Mouse (Mus musculus): Measurements from ENCODE around the gene Cdc6. TPM values are rescaled to one million over a fixed set of nuclear protein-coding genes. Genes with fewer than 3 reads are reported as not detected.

The Cdc6 gene
- polyA plus RNA-seq, 1 experiment from 2014 or later, result 96.3 TPM

DNA sequence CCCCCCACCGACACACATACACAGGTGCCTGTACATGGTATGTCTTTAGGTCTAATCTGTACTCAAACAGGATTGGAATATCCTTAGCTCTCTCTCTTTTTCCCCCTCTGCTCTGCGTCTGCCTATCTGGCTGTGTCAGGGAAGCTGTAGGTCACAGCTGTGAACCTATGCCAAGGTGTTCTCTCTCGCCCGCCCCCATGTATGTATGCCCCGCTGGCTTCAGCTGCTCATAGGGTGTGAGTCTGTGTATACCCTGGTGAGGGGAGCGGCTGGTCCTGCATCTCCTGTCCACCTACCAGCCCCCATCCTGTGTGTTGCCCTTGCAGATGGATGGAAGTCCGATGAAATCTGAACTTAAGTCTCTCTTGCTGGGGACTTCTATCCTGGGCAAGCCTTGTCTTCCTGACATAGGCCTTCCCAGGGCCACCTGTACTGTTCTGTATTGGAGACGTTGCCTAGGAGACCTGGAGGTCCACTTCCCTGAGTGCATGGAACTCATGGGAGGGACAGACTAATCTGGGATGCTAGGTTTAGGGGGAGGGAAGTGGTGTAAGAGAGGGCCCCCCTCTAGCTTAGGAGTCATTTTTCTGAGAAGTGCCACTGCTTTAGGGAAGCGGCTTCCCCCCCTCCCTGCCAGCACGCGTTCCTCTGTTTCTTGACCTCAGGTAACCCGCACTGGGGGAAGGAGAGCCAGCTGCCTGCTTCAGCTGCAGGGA is 41.8 kb downstream of the Cdc6 start:
- Histone ChIP-seq H3K9ac (ENCODE audit: low read depth, low read length) (no peak overlapping the region), H3K27ac (ENCODE audit: low read depth, low read length) (no peak overlapping the region), H3K9me3 (ENCODE audit: control insufficient read depth, low read length) (no peaks in the 10 kb centered on the region), H3K4me1 (replicated peaks; ENCODE audit: control insufficient read depth, insufficient read depth, low read length) (peaks cover 60% of the 10 kb centered on the region), H3K27me3 (replicated peaks; ENCODE audit: control insufficient read depth, insufficient read depth, low read length) (0 out of 2 replicates have a peak, but pooled peaks cover 2% of the 10 kb centered on the region), H3K4me2 (no peak overlapping the region), H3K4me3 (ENCODE audit: low read depth, low read length) (no peak overlapping the region), H3K36me3 (ENCODE audit: control insufficient read depth, insufficient read depth, low read length) (peaks cover 5% of the 10 kb centered on the region; the same call in 1 of the 2 replicates)
- no peak for ATAC-seq (replicated peaks; ENCODE audit: low FRiP score)
- WGBS, result 68% methylated on average over 12 of the region's 12 CpGs
- no peak for DNase-seq (ENCODE audit: low spot score)

DNA sequence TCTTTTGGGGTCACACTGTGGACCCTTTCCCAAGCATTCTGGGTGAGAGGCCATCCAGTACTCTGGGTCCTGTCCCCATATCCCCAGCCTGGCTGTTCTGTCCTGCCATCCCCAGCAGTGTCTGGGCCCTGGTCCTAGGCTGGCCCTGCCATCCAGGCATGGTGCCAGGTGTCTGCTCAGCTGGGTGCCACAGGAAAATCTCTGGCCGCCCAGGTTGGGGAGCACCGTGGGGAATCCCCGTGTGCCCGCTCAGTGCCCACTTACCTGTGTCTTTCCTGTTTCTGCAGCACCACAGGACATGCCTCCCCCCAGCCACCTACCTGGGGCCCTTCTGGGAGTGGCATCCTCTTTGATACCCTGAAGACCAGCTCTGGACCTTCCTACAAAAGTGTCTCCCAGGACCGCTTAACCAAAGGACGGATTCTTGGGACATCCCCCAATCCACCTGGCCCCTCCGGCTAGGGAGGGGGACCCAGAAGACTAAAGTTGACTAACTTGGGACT is 42.4 kb downstream of the Cdc6 start:
- Histone ChIP-seq H3K27ac (ENCODE audit: low read depth, low read length) (no peak overlapping the region), H3K27me3 (replicated peaks; ENCODE audit: control insufficient read depth, insufficient read depth, low read length) (0 out of 2 replicates have a peak, but pooled peaks cover 2% of the 10 kb centered on the region), H3K4me1 (replicated peaks; ENCODE audit: control insufficient read depth, insufficient read depth, low read length) (peaks cover 60% of the 10 kb centered on the region), H3K4me2 (no peak overlapping the region), H3K36me3 (ENCODE audit: control insufficient read depth, insufficient read depth, low read length) (peaks cover 5% of the 10 kb centered on the region; the same call in 1 of the 2 replicates), H3K9me3 (ENCODE audit: control insufficient read depth, low read length) (no peaks in the 10 kb centered on the region), H3K9ac (ENCODE audit: low read depth, low read length) (no peak overlapping the region), H3K4me3 (ENCODE audit: low read depth, low read length) (no peak overlapping the region)
- DNase-seq (ENCODE audit: low spot score) (no peak), ATAC-seq (replicated peaks; ENCODE audit: low FRiP score) (no peak)
- 88% methylated on average over 7 of the region's 7 CpGs for WGBS

DNA sequence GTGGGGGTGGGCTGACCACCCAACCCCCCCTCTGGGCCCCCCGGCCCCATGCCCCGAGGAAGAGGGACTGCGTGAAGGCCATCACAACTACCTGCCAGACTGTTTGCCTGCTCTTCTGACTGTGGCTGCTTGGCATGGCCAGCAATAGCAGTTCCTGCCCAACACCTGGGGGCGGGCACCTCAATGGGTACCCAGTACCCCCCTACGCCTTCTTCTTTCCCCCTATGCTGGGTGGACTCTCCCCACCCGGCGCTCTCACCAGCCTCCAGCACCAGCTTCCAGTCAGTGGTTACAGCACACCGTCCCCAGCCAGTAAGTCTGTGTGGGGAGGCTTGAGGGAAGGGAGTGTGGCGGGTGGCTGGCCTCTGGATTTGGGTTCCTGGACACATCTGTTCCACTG is 42.9 kb downstream of the Cdc6 start:
- no peak overlapping the region for H3K4me3 ChIP-seq (ENCODE audit: low read depth, low read length)
- H3K4me2 ChIP-seq, result no peak overlapping the region
- no peak for ATAC-seq (replicated peaks; ENCODE audit: low FRiP score)
- H3K9me3 ChIP-seq (ENCODE audit: control insufficient read depth, low read length), result no peaks in the 10 kb centered on the region
- no peak for DNase-seq (ENCODE audit: low spot score)
- H3K27me3 ChIP-seq (replicated peaks; ENCODE audit: control insufficient read depth, insufficient read depth, low read length), result 0 out of 2 replicates have a peak, but pooled peaks cover 2% of the 10 kb centered on the region
- H3K27ac ChIP-seq (ENCODE audit: low read depth, low read length), result no peak overlapping the region
- no peak overlapping the region for H3K9ac ChIP-seq (ENCODE audit: low read depth, low read length)
- peaks cover 60% of the 10 kb centered on the region for H3K4me1 ChIP-seq (replicated peaks; ENCODE audit: control insufficient read depth, insufficient read depth, low read length)
- 81% methylated on average over 9 of the region's 9 CpGs for WGBS
- peaks cover 5% of the 10 kb centered on the region; the same call in 1 of the 2 replicates for H3K36me3 ChIP-seq (ENCODE audit: control insufficient read depth, insufficient read depth, low read length)

DNA sequence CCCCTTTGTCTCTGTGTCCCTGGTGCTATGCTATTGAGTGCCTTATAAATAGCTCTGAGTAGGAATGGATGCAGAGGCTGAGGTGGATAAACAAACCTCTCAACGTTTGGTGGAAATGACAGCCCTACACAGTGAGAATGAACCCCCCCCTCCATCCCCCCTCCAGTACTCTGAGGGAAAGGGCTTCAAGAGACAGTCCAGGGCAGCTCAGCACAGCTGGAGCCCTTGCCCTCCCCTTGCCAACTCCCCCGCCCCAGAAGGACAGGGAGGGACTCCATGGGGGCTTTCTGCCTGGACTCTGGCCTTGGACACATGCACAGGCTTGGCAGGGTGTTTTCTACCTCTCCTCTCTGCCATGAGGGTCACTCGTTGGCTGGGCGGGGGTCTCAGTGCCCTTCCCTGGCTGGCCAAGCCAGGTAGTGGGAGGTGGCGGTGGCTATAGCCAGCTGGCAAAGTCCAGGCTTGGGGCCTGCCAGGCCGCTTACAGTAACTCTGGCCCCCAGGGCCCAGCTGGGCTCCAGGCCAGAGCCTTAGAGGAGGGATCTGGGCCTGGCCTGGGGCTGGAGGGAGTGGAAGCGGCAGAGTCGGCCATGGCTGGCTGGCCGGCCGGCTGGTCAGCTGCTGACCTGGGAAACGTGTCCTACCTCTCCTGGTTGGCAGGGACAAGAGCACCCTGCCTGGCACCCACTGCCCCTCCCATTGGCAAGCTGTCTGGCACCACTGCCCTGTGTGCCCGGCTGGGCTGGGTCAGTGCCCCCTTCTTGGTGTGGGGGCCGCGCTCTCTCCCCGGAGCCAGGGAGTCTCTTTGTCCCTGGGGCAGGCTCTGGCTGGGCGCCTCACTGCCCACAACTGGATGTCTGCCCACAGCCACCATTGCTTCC is 43.7 kb downstream of the Cdc6 start:
- H3K9ac ChIP-seq (ENCODE audit: low read depth, low read length), result no peak overlapping the region; the same call in 1 of the 2 replicates
- no peaks in the 10 kb centered on the region for H3K9me3 ChIP-seq (ENCODE audit: control insufficient read depth, low read length)
- no peak overlapping the region for H3K27ac ChIP-seq (ENCODE audit: low read depth, low read length)
- ATAC-seq (replicated peaks; ENCODE audit: low FRiP score), result no peak
- no peak overlapping the region for H3K4me3 ChIP-seq (ENCODE audit: low read depth, low read length)
- 0 out of 2 replicates have a peak, but pooled peaks cover 2% of the 10 kb centered on the region for H3K27me3 ChIP-seq (replicated peaks; ENCODE audit: control insufficient read depth, insufficient read depth, low read length)
- peaks cover 5% of the 10 kb centered on the region; the same call in 1 of the 2 replicates for H3K36me3 ChIP-seq (ENCODE audit: control insufficient read depth, insufficient read depth, low read length)
- H3K4me1 ChIP-seq (replicated peaks; ENCODE audit: control insufficient read depth, insufficient read depth, low read length), result peaks cover 58% of the 10 kb centered on the region
- 80% methylated on average over 16 of the region's 16 CpGs for WGBS
- DNase-seq (ENCODE audit: low spot score), result no peak
- no peak overlapping the region for H3K4me2 ChIP-seq

DNA sequence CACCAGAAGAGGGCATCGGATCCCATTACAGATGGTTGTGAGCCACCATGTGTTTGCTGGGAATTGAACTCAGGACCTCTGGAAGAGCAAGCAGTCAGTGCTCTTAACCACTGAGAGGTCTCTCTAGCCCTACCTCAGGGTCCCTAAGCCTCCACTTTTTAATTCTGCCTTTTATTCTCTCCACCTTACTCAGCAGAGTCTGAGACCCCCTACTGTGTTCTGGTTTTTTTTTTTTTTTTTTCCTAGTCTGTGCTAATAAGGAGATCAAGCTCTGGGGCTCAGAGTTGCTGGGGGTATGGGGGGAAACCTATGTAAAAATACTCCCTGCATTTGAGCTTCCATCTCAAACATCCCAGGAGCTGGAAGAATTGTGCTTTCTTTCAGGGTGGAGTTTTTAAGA is 44.5 kb downstream of the Cdc6 start:
- H3K4me2 ChIP-seq, result no peak overlapping the region
- no peak overlapping the region for H3K27ac ChIP-seq (ENCODE audit: low read depth, low read length)
- H3K36me3 ChIP-seq (ENCODE audit: control insufficient read depth, insufficient read depth, low read length), result peaks cover 5% of the 10 kb centered on the region; the same call in 1 of the 2 replicates
- DNase-seq (ENCODE audit: low spot score), result no peak
- no peak for ATAC-seq (replicated peaks; ENCODE audit: low FRiP score)
- no peak overlapping the region for H3K9ac ChIP-seq (ENCODE audit: low read depth, low read length)
- no peaks in the 10 kb centered on the region for H3K9me3 ChIP-seq (ENCODE audit: control insufficient read depth, low read length)
- H3K27me3 ChIP-seq (replicated peaks; ENCODE audit: control insufficient read depth, insufficient read depth, low read length), result 0 out of 2 replicates have a peak, but pooled peaks cover 2% of the 10 kb centered on the region
- 90% methylated on average over 1 of the region's 1 CpGs for WGBS
- no peak overlapping the region for H3K4me3 ChIP-seq (ENCODE audit: low read depth, low read length)
- peaks cover 55% of the 10 kb centered on the region for H3K4me1 ChIP-seq (replicated peaks; ENCODE audit: control insufficient read depth, insufficient read depth, low read length)

DNA sequence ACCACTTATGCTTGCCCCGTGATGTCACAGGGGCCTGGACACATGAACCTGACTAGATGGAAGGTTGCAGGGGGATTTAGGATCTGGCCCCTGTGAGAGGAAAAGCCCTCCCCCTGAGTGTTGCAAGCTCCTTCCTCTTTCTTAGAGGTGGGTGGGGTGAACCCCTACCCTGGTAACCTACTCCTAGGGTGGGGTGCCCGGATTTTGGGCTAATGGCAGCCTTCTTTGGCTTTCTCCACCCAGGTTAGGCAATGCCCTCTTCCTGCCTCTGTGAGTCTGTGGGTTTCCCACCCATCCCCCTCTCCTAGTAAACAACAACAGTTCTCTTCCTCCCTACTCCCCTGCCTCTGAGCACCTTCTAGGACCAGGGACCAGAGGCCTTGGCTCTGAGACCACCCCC is 45.1 kb downstream of the Cdc6 start:
- Histone ChIP-seq H3K4me3 (ENCODE audit: low read depth, low read length) (no peak overlapping the region), H3K27me3 (replicated peaks; ENCODE audit: control insufficient read depth, insufficient read depth, low read length) (0 out of 2 replicates have a peak, but pooled peaks cover 2% of the 10 kb centered on the region), H3K9ac (ENCODE audit: low read depth, low read length) (no peak overlapping the region), H3K4me1 (replicated peaks; ENCODE audit: control insufficient read depth, insufficient read depth, low read length) (peaks cover 48% of the 10 kb centered on the region), H3K4me2 (no peak overlapping the region), H3K36me3 (ENCODE audit: control insufficient read depth, insufficient read depth, low read length) (peaks cover 5% of the 10 kb centered on the region; the same call in 1 of the 2 replicates), H3K9me3 (ENCODE audit: control insufficient read depth, low read length) (no peaks in the 10 kb centered on the region), H3K27ac (ENCODE audit: low read depth, low read length) (no peak overlapping the region)
- ATAC-seq (replicated peaks; ENCODE audit: low FRiP score), result no peak
- WGBS, result 33% methylated on average over 2 of the region's 2 CpGs
- DNase-seq (ENCODE audit: low spot score), result no peak

DNA sequence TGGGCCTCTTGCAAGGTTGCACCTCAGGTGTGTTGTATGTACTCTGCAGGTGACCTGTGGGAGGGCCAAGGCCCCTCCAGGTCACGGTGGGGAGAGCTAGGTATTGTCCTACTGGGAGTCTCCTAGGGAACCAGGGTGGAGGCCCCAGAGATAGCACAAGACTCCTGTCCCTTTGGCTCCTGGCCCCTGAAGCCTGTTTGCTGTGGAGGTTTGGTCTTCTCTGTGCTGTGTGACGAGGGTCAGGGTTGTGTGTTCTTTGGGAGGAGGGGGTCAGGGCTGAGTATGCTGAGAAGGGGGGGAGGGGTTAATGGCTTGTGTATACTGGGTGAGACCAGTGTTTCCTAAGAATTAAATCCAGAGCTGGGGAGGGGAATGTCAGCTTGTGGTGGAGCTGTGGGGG is 45.8 kb downstream of the Cdc6 start:
- ATAC-seq (replicated peaks; ENCODE audit: low FRiP score) (no peak; the same call in 1 of the 2 replicates), DNase-seq (ENCODE audit: low spot score) (no peak)
- Histone ChIP-seq H3K4me2 (no peak overlapping the region; the same call in 1 of the 2 replicates), H3K27ac (ENCODE audit: low read depth, low read length) (peak overlapping the region; percentile 73), H3K4me3 (ENCODE audit: low read depth, low read length) (no peak overlapping the region), H3K9ac (ENCODE audit: low read depth, low read length) (no peak overlapping the region), H3K4me1 (replicated peaks; ENCODE audit: control insufficient read depth, insufficient read depth, low read length) (peaks cover 43% of the 10 kb centered on the region), H3K27me3 (replicated peaks; ENCODE audit: control insufficient read depth, insufficient read depth, low read length) (0 out of 2 replicates have a peak, but pooled peaks cover 2% of the 10 kb centered on the region), H3K36me3 (ENCODE audit: control insufficient read depth, insufficient read depth, low read length) (peaks cover 5% of the 10 kb centered on the region; the same call in 1 of the 2 replicates), H3K9me3 (ENCODE audit: control insufficient read depth, low read length) (no peaks in the 10 kb centered on the region)
- WGBS, result 16% methylated on average over 2 of the region's 2 CpGs

DNA sequence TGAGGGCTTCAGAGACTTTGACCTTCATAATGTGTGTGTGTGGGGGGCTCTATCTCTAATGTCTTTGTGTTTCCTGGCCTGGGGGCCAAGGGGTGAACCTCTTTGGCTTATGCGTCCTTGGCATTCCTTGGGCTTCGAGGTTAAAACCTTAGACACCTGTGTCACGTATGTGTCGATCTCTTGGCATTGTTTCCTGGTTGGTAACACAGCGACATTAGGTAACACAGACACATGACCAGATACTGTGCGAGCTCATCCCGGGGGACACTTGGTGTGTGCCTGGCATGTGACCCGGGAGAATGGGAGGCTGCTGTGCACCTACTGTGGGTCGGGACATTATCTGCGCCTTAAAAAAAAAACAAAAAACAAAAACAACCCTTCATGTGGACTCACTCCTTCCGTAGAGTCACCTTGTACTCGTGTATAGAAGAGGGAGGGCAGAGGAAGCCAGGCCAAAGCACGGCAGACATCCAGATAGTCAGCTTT is 46.3 kb downstream of the Cdc6 start:
- DNase-seq (ENCODE audit: low spot score) (no peak), ATAC-seq (replicated peaks; ENCODE audit: low FRiP score) (0 out of 2 replicates have a peak, but pooled peaks have one; percentile 10)
- no peaks in the 10 kb centered on the region for H3K9me3 ChIP-seq (ENCODE audit: control insufficient read depth, low read length)
- H3K4me1 ChIP-seq (replicated peaks; ENCODE audit: control insufficient read depth, insufficient read depth, low read length), result peaks cover 40% of the 10 kb centered on the region
- WGBS, result 21% methylated on average over 13 of the region's 13 CpGs
- H3K27ac ChIP-seq (ENCODE audit: low read depth, low read length), result peak overlapping the region; percentile 73
- 0 out of 2 replicates have a peak, but pooled peaks cover 2% of the 10 kb centered on the region for H3K27me3 ChIP-seq (replicated peaks; ENCODE audit: control insufficient read depth, insufficient read depth, low read length)
- peaks cover 5% of the 10 kb centered on the region; the same call in 1 of the 2 replicates for H3K36me3 ChIP-seq (ENCODE audit: control insufficient read depth, insufficient read depth, low read length)
- H3K4me3 ChIP-seq (ENCODE audit: low read depth, low read length), result peak overlapping the region; percentile 3; the same call in 1 of the 2 replicates
- H3K9ac ChIP-seq (ENCODE audit: low read depth, low read length), result no peak overlapping the region
- peak overlapping the region; percentile 38 for H3K4me2 ChIP-seq

Measured in liver, embryonic 11.5 days (tissue).